Mouse (Mus musculus): Measurements from ENCODE around the gene Myo1a. TPM values are rescaled to one million over a fixed set of nuclear protein-coding genes. Genes with fewer than 3 reads are reported as not detected.

The Myo1a gene
- total RNA-seq, 1 experiment: 1.7 TPM

GRCm38 (mm10) chr10:127674046-127674655 lies 30.8 kb upstream of the Myo1a start:
- no peak overlapping the region for H3K27ac ChIP-seq (ENCODE audit: insufficient read depth, low read depth, low read length, poor library complexity, severe bottlenecking)
- in situ Hi-C loops (cut with MboI; ENCODE audit: low sequenced_read_pairs in 2 of 2, unreplicated experiment in 2 of 2): no loop called here
- H3K9me3 ChIP-seq (ENCODE audit: control insufficient read depth, insufficient read depth, low read depth, low read length): no peaks in the 10 kb centered on the region
- TF ChIP-seq ZNF384 (IDR thresholded peaks at IDR 0.05; ENCODE audit: low read depth, low read length) (no peak), CHD2 (IDR thresholded peaks at IDR 0.05; ENCODE audit: low read depth, low read length) (no peak), ZC3H11A (IDR thresholded peaks at IDR 0.05; ENCODE audit: borderline replicate concordance, low read depth, low read length) (no peak), MAFK (IDR thresholded peaks at IDR 0.05; ENCODE audit: insufficient read depth, low read depth, low read length) (no peak), HCFC1 (IDR thresholded peaks at IDR 0.05; ENCODE audit: borderline replicate concordance, insufficient read depth, low read length) (no peak)
- 0 out of 4 replicates have a peak, but pooled peaks cover 0 to 2% of the 10 kb centered on the region in 2 experiments for H3K4me1 ChIP-seq (ENCODE audit: control insufficient read depth in 2 of 2, insufficient read depth in 2 of 2, low read length in 2 of 2, poor library complexity in 1 of 2)
- H3K36me3 ChIP-seq (ENCODE audit: control insufficient read depth, insufficient read depth, low read length, poor library complexity, severe bottlenecking): no peaks in the 10 kb centered on the region
- no peak overlapping the region for H3K4me3 ChIP-seq (ENCODE audit: insufficient read depth in 1 of 2, low read depth in 1 of 2, low read length in 2 of 2, poor library complexity in 1 of 2, severe bottlenecking in 1 of 2)
- H3K9ac ChIP-seq (ENCODE audit: insufficient read depth, low read depth, low read length, poor library complexity, severe bottlenecking): no peak overlapping the region
- no peak for DNase-seq (ENCODE audit: low read depth, low spot score)

GRCm38 (mm10) chr10:127674794-127675522 lies 30.0 kb upstream of the Myo1a start:
- no peak overlapping the region for H3K4me3 ChIP-seq (ENCODE audit: insufficient read depth in 1 of 2, low read depth in 1 of 2, low read length in 2 of 2, poor library complexity in 1 of 2, severe bottlenecking in 1 of 2)
- no peaks in the 10 kb centered on the region for H3K36me3 ChIP-seq (ENCODE audit: control insufficient read depth, insufficient read depth, low read length, poor library complexity, severe bottlenecking)
- in situ Hi-C loops (cut with MboI; ENCODE audit: low sequenced_read_pairs in 2 of 2, unreplicated experiment in 2 of 2): no loop called here
- TF ChIP-seq CHD2 (IDR thresholded peaks at IDR 0.05; ENCODE audit: low read depth, low read length) (no peak), MAFK (IDR thresholded peaks at IDR 0.05; ENCODE audit: insufficient read depth, low read depth, low read length) (0 out of 2 replicates have a peak, but pooled peaks have one; percentile 24), ZC3H11A (IDR thresholded peaks at IDR 0.05; ENCODE audit: borderline replicate concordance, low read depth, low read length) (peak; percentile 82), ZNF384 (IDR thresholded peaks at IDR 0.05; ENCODE audit: low read depth, low read length) (peak; percentile 61; the same call in 1 of the 2 replicates), HCFC1 (IDR thresholded peaks at IDR 0.05; ENCODE audit: borderline replicate concordance, insufficient read depth, low read length) (peak; percentile 78)
- no peak overlapping the region for H3K9ac ChIP-seq (ENCODE audit: insufficient read depth, low read depth, low read length, poor library complexity, severe bottlenecking)
- no peaks in the 10 kb centered on the region for H3K4me1 ChIP-seq (ENCODE audit: control insufficient read depth in 2 of 2, insufficient read depth in 2 of 2, low read length in 2 of 2, poor library complexity in 1 of 2)
- H3K27ac ChIP-seq (ENCODE audit: insufficient read depth, low read depth, low read length, poor library complexity, severe bottlenecking): no peak overlapping the region
- H3K9me3 ChIP-seq (ENCODE audit: control insufficient read depth, insufficient read depth, low read depth, low read length): no peaks in the 10 kb centered on the region
- DNase-seq (ENCODE audit: low read depth, low spot score): no peak

GRCm38 (mm10) chr10:127675859-127676398 lies 29.0 kb upstream of the Myo1a start:
- no peak overlapping the region for H3K9ac ChIP-seq (ENCODE audit: insufficient read depth, low read depth, low read length, poor library complexity, severe bottlenecking)
- in situ Hi-C loops (cut with MboI; ENCODE audit: low sequenced_read_pairs in 2 of 2, unreplicated experiment in 2 of 2): no loop called here

GRCm38 (mm10) chr10:127676691-127677548 lies 28.1 kb upstream of the Myo1a start:
- in situ Hi-C loops (cut with MboI; ENCODE audit: low sequenced_read_pairs in 2 of 2, unreplicated experiment in 2 of 2): no loop called here
- H3K9me3 ChIP-seq (ENCODE audit: control insufficient read depth, insufficient read depth, low read depth, low read length): no peaks in the 10 kb centered on the region
- no peaks in the 10 kb centered on the region for H3K36me3 ChIP-seq (ENCODE audit: control insufficient read depth, insufficient read depth, low read length, poor library complexity, severe bottlenecking)
- DNase-seq (ENCODE audit: low read depth, low spot score): peak; percentile 94
- peak overlapping the region; percentile 88 to 93 for H3K4me3 ChIP-seq (ENCODE audit: insufficient read depth in 1 of 2, low read depth in 1 of 2, low read length in 2 of 2, poor library complexity in 1 of 2, severe bottlenecking in 1 of 2)
- no peaks in the 10 kb centered on the region for H3K4me1 ChIP-seq (ENCODE audit: control insufficient read depth in 2 of 2, insufficient read depth in 2 of 2, low read length in 2 of 2, poor library complexity in 1 of 2)
- peak overlapping the region; percentile 81 for H3K9ac ChIP-seq (ENCODE audit: insufficient read depth, low read depth, low read length, poor library complexity, severe bottlenecking)
- TF ChIP-seq ZC3H11A (IDR thresholded peaks at IDR 0.05; ENCODE audit: borderline replicate concordance, low read depth, low read length): no peak
- peak; percentile 79 for TF ChIP-seq CHD2 (IDR thresholded peaks at IDR 0.05; ENCODE audit: low read depth, low read length)
- H3K27ac ChIP-seq (ENCODE audit: insufficient read depth, low read depth, low read length, poor library complexity, severe bottlenecking): no peak overlapping the region

More at GRCm38 (mm10) chr10:127675859-127676398, 29.0 kb upstream of the Myo1a start:
- no peak for DNase-seq (ENCODE audit: low read depth, low spot score)
- H3K4me1 ChIP-seq (ENCODE audit: control insufficient read depth in 2 of 2, insufficient read depth in 2 of 2, low read length in 2 of 2, poor library complexity in 1 of 2): no peaks in the 10 kb centered on the region
- no peaks in the 10 kb centered on the region for H3K36me3 ChIP-seq (ENCODE audit: control insufficient read depth, insufficient read depth, low read length, poor library complexity, severe bottlenecking)
- peak overlapping the region in 1 of 2 experiments; percentile 88; a peak in 2 of 4 replicates for H3K4me3 ChIP-seq (ENCODE audit: insufficient read depth in 1 of 2, low read depth in 1 of 2, low read length in 2 of 2, poor library complexity in 1 of 2, severe bottlenecking in 1 of 2)
- no peaks in the 10 kb centered on the region for H3K9me3 ChIP-seq (ENCODE audit: control insufficient read depth, insufficient read depth, low read depth, low read length)
- H3K27ac ChIP-seq (ENCODE audit: insufficient read depth, low read depth, low read length, poor library complexity, severe bottlenecking): no peak overlapping the region
- TF ChIP-seq HCFC1 (IDR thresholded peaks at IDR 0.05; ENCODE audit: borderline replicate concordance, insufficient read depth, low read length) (no peak), ZNF384 (IDR thresholded peaks at IDR 0.05; ENCODE audit: low read depth, low read length) (0 out of 2 replicates have a peak, but pooled peaks have one; percentile 39), ZC3H11A (IDR thresholded peaks at IDR 0.05; ENCODE audit: borderline replicate concordance, low read depth, low read length) (no peak), CHD2 (IDR thresholded peaks at IDR 0.05; ENCODE audit: low read depth, low read length) (no peak), MAFK (IDR thresholded peaks at IDR 0.05; ENCODE audit: insufficient read depth, low read depth, low read length) (no peak)

Data from ES-E14 (cell line).